Mouse (Mus musculus) ES-E14 (cell line): ENCODE results near the gene Hmgb4. TPM values are rescaled to one million over a fixed set of nuclear protein-coding genes. Genes with fewer than 3 reads are reported as not detected.

Source experiments
- DNase-seq: peaks from one replicate; pipeline ENCODE4 v3.0.0-alpha.2; 2013; ENCODE audit warnings: low read depth, low spot score
- H3K27ac ChIP-seq: 2 replicates; pipeline ENCODE4 v1.5.1; 2012; ENCODE audit warnings: low read depth, mild to moderate bottlenecking, low read length, moderate library complexity, mixed read lengths; ENCODE audit not compliant: poor library complexity, insufficient read depth, severe bottlenecking
- H3K36me3 ChIP-seq: 2 replicates; pipeline ENCODE4 v1.6.1; 2012; ENCODE audit warnings: mild to moderate bottlenecking, low read length, moderate library complexity, mixed read lengths; ENCODE audit not compliant: control insufficient read depth, poor library complexity, insufficient read depth, severe bottlenecking
- H3K4me1 ChIP-seq, 2 experiments: fragments of 150-350 bp in 1 of 2; sonication (generic) in 1 of 2; 2 replicates each; pipeline ENCODE4 v1.6.1; 2012; ENCODE audit warnings: low read length in 2 of 2, mild to moderate bottlenecking in 1 of 2, mixed read lengths in 1 of 2; ENCODE audit not compliant: control insufficient read depth in 2 of 2, insufficient read depth in 2 of 2, poor library complexity in 1 of 2
- H3K4me3 ChIP-seq, 2 experiments: fragments of 150-350 bp in 1 of 2; sonication (generic) in 1 of 2; 2 replicates each; pipeline ENCODE4 v1.5.1; 2012; ENCODE audit warnings: low read length in 2 of 2, low read depth in 1 of 2, mild to moderate bottlenecking in 1 of 2, mixed read lengths in 1 of 2; ENCODE audit not compliant: insufficient read depth in 1 of 2, poor library complexity in 1 of 2, severe bottlenecking in 1 of 2
- H3K9ac ChIP-seq: 2 replicates; pipeline ENCODE4 v1.6.1; 2012; ENCODE audit warnings: low read depth, mild to moderate bottlenecking, low read length, mixed read lengths; ENCODE audit not compliant: poor library complexity, insufficient read depth, severe bottlenecking
- H3K9me3 ChIP-seq: fragments of 150-350 bp; sonication (generic); 2 replicates; pipeline ENCODE4 v1.6.1; 2012; ENCODE audit warnings: low read depth, mild to moderate bottlenecking, low read length; ENCODE audit not compliant: control insufficient read depth, insufficient read depth
- CHD2 ChIP-seq: IDR thresholded peaks from 2 replicates; pipeline ENCODE4 v1.6.1; 2014; ENCODE audit warnings: mild to moderate bottlenecking, low read depth, low read length, inconsistent platforms
- HCFC1 ChIP-seq: IDR thresholded peaks from 2 replicates; pipeline ENCODE4 v1.6.1; 2012; ENCODE audit warnings: low read length, inconsistent platforms, borderline replicate concordance; ENCODE audit not compliant: insufficient read depth
- MAFK ChIP-seq: IDR thresholded peaks from 2 replicates; pipeline ENCODE4 v1.6.1; 2014; ENCODE audit warnings: mild to moderate bottlenecking, low read depth, low read length, inconsistent platforms; ENCODE audit not compliant: insufficient read depth
- ZC3H11A ChIP-seq: IDR thresholded peaks from 2 replicates; pipeline ENCODE4 v1.6.1; 2012; ENCODE audit warnings: low read depth, mild to moderate bottlenecking, inconsistent platforms, low read length, borderline replicate concordance
- ZNF384 ChIP-seq: IDR thresholded peaks from 2 replicates; pipeline ENCODE4 v1.6.1; 2012; ENCODE audit warnings: low read depth, low read length, inconsistent platforms
- in situ Hi-C, 2 experiments: fragments of 600-800 bp; cut with MboI; formaldehyde crosslinking; loops; one replicate each; pipeline ENCODE4 v1.15.1; 2025; ENCODE audit warnings: low sequenced_read_pairs in 2 of 2, inconsistent platforms in 1 of 2; ENCODE audit not compliant: unreplicated experiment in 2 of 2
- total RNA-seq: library from RNA; depleted of rRNA; stranded (reverse); fragments of 300-350 nt; gene quantifications from 2 replicates; pipeline ENCODE4 v1.2.3, GENCODE M21; 2012; rRNA removed

The Hmgb4 gene
- not detected in 2 replicates for total RNA-seq

GRCm38 (mm10) chr4:128260907-128261560, at the start of gene Hmgb4:
Gene Hmgb4, minus strand, starts transcription at chr4:128260957.
- Histone ChIP-seq H3K27ac (no peak within 1 kb of the TSS), H3K4me1 (no peaks in the 10 kb centered on the region), H3K4me3 (no peak within 1 kb of the TSS), H3K9me3 (no peaks in the 10 kb centered on the region), H3K9ac (no peak within 1 kb of the TSS), H3K36me3 (no peaks in the 10 kb centered on the region)
- no peak for DNase-seq
- in situ Hi-C loops, result no loop called here
- TF ChIP-seq ZC3H11A (no peak), HCFC1 (no peak), ZNF384 (no peak)

- Histone ChIP-seq H3K9me3 (no peaks in the 10 kb centered on the region), H3K4me1 (no peaks in the 10 kb centered on the region), H3K9ac (no peak overlapping the region), H3K4me3 (no peak overlapping the region), H3K36me3 (no peaks in the 10 kb centered on the region), H3K27ac (no peak overlapping the region)
- TF ChIP-seq CHD2, result no peak
- TF ChIP-seq MAFK, result no peak
- TF ChIP-seq ZNF384, result no peak
- TF ChIP-seq ZC3H11A, result no peak
- no peak for TF ChIP-seq HCFC1
- no peak for DNase-seq
- in situ Hi-C loops, result no loop called here
These were observed 45.3 kb upstream of the Hmgb4 start for GRCm38 (mm10) chr4:128306011-128306410.

GRCm38 (mm10) chr4:128304049-128304448, 43.3 kb upstream of the Hmgb4 start:
- no peak for DNase-seq
- in situ Hi-C loops, result no loop called here

GRCm38 (mm10) chr4:128288095-128288494, 27.3 kb upstream of the Hmgb4 start:
- no peaks in the 10 kb centered on the region for H3K36me3 ChIP-seq
- H3K4me3 ChIP-seq, result no peak overlapping the region
- no peaks in the 10 kb centered on the region for H3K9me3 ChIP-seq
- TF ChIP-seq CHD2 (no peak), ZC3H11A (no peak), MAFK (no peak), ZNF384 (no peak), HCFC1 (no peak)
- H3K27ac ChIP-seq, result no peak overlapping the region
- in situ Hi-C loops, result no loop called here
- H3K4me1 ChIP-seq, result no peaks in the 10 kb centered on the region
- H3K9ac ChIP-seq, result no peak overlapping the region
- no peak for DNase-seq

More at GRCm38 (mm10) chr4:128304049-128304448, 43.3 kb upstream of the Hmgb4 start:
- Histone ChIP-seq H3K4me3 (no peak overlapping the region), H3K4me1 (no peaks in the 10 kb centered on the region), H3K9me3 (no peaks in the 10 kb centered on the region), H3K9ac (no peak overlapping the region), H3K36me3 (no peaks in the 10 kb centered on the region), H3K27ac (no peak overlapping the region)
- TF ChIP-seq MAFK (no peak), HCFC1 (no peak), ZC3H11A (no peak), ZNF384 (no peak), CHD2 (no peak)

GRCm38 (mm10) chr4:128285009-128285408, 24.3 kb upstream of the Hmgb4 start:
- Histone ChIP-seq H3K27ac (no peak overlapping the region), H3K9me3 (no peaks in the 10 kb centered on the region), H3K4me1 (no peaks in the 10 kb centered on the region), H3K4me3 (no peak overlapping the region), H3K36me3 (no peaks in the 10 kb centered on the region), H3K9ac (no peak overlapping the region)
- in situ Hi-C loops, result no loop called here
- no peak for DNase-seq
- TF ChIP-seq ZC3H11A, result no peak
- no peak for TF ChIP-seq CHD2
- TF ChIP-seq HCFC1, result no peak
- TF ChIP-seq ZNF384, result no peak
- TF ChIP-seq MAFK, result no peak
